Mouse (Mus musculus) myocyte (in vitro differentiated cells): ENCODE results near the gene Rbbp5.

Source experiments
- POLR2A ChIP-seq: IDR thresholded peaks from one replicate; pipeline ENCODE4 v1.6.1; 2011; ENCODE audit warnings: low read depth, mild to moderate bottlenecking, control low read depth, moderate library complexity; ENCODE audit not compliant: insufficient read length
- SRF ChIP-seq: IDR thresholded peaks from one replicate; pipeline ENCODE4 v1.6.1; 2011; ENCODE audit warnings: low read depth; ENCODE audit not compliant: control insufficient read depth, insufficient read length
- TCF12 ChIP-seq: IDR thresholded peaks from one replicate; pipeline ENCODE4 v1.6.1; 2011; ENCODE audit warnings: mild to moderate bottlenecking, control low read depth; ENCODE audit not compliant: poor library complexity, insufficient read depth, severe bottlenecking
- TCF3 ChIP-seq: IDR thresholded peaks from one replicate; pipeline ENCODE4 v1.6.1; 2011; ENCODE audit warnings: low read depth, control low read depth; ENCODE audit not compliant: insufficient read length
- USF1 ChIP-seq: IDR thresholded peaks from one replicate; pipeline ENCODE4 v1.6.1; 2011; ENCODE audit warnings: low read depth, mild to moderate bottlenecking, control low read depth, moderate library complexity

GRCm38 (mm10) chr1:132464651-132465050, 12.5 kb upstream of the Rbbp5 start:
- TF ChIP-seq POLR2A, result no peak
- TF ChIP-seq TCF12, result no peak
- TF ChIP-seq SRF, result no peak
- no peak for TF ChIP-seq TCF3
- TF ChIP-seq USF1, result no peak
